15 mouse cellular contexts compared by ENCODE assay signal in the genomic region with DNA sequence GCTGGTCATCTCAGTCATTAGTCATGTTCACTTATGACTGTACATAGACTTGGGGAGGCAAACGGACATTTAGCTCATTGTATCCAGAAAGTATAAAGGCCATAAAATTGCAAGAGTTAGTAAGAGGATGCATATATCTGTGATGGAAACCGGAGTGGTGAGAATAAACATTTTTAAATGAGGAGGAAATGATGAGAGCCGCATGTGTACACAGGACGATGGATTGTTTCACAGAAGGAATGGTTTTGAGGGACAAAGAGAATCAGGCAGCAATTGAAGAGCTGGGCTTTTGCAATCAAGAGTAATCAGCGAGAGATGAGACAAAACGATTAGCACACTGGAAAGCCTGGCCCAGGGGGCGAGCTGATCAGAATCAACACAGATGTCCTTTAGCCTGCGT. TPM values are rescaled to one million over a fixed set of nuclear protein-coding genes. Genes with fewer than 3 reads are reported as not detected.
"Had no signal": no experiment of that assay in that cellular context is flagged by ENCODE, and none has a peak within 500 bp of the region (broad histone marks: within the 10 kb centered on the region; RNA-seq: fewer than 3 reads in every experiment).

No protein-coding gene starts in this region.

- H3K4me3 ChIP-seq: layer of hippocampus, adult 2 months; limb, embryonic 12.5 days; midbrain, embryonic 15.5 days; neural tube, embryonic 12.5 days; stomach, embryonic 15.5 days had no signal

- ATAC-seq: midbrain, embryonic 15.5 days had no signal

- H3K9me3 ChIP-seq: limb, embryonic 12.5 days; midbrain, embryonic 15.5 days; neural tube, embryonic 12.5 days; stomach, embryonic 15.5 days had no signal

- H3K9ac ChIP-seq: limb, embryonic 12.5 days; liver, embryonic 14.5 days; midbrain, embryonic 15.5 days; neural tube, embryonic 12.5 days; stomach, embryonic 15.5 days had no signal

- H3K36me3 ChIP-seq: limb, embryonic 12.5 days; midbrain, embryonic 15.5 days; neural tube, embryonic 12.5 days; stomach, embryonic 15.5 days had no signal

- H3K27ac ChIP-seq: kidney, postnatal 0 days; layer of hippocampus, adult 2 months; limb, embryonic 12.5 days; liver, embryonic 14.5 days; midbrain, embryonic 15.5 days; neural tube, embryonic 12.5 days; stomach, embryonic 15.5 days had no signal

- DNase-seq: kidney, adult 11 months; kidney, adult 9 months; kidney, postnatal 4 days; liver; lung, adult 2 months; right cerebral cortex, postnatal 14 days; thymus, postnatal 4 days had no signal

- H3K4me2 ChIP-seq: limb, embryonic 12.5 days; midbrain, embryonic 15.5 days; neural tube, embryonic 12.5 days; stomach, embryonic 15.5 days had no signal

- H3K4me1 ChIP-seq: midbrain, embryonic 15.5 days; neural tube, embryonic 12.5 days; stomach, embryonic 15.5 days had no signal

- H3K27me3 ChIP-seq: neural tube, embryonic 12.5 days; stomach, embryonic 15.5 days had no signal

RNA-seq across cellular contexts. Expression of a gene that starts 18.4 kb away (rescaled TPM):
- total RNA-seq: monocyte, adult 5-6 weeks had no signal
